Mouse (Mus musculus) heart, embryonic 15.5 days (tissue): ENCODE measurements around the gene Sfn. TPM values are rescaled to one million over a fixed set of nuclear protein-coding genes. Genes with fewer than 3 reads are reported as not detected.

Experiments used
- ATAC-seq: fragments of 200-750 bp; cut with Nextera tagmentation; replicated peaks from 2 replicates; pipeline ENCODE4 v1.8.0; 2017; ENCODE audit warnings: low read depth, moderate TSS enrichment; ENCODE audit not compliant: insufficient number of reproducible peaks, insufficient read depth, low FRiP score
- H3K27ac ChIP-seq: fragments of 300-500 bp; sonication (generic); 2 replicates; pipeline ENCODE4 v1.5.1; 2015; ENCODE audit warnings: mild to moderate bottlenecking, inconsistent platforms
- H3K27me3 ChIP-seq: fragments of 300-500 bp; sonication (generic); 2 replicates; pipeline ENCODE4 v1.6.1; 2015; ENCODE audit warnings: inconsistent platforms
- H3K36me3 ChIP-seq: fragments of 300-500 bp; sonication (generic); 2 replicates; pipeline ENCODE4 v1.6.1; 2015; ENCODE audit warnings: mild to moderate bottlenecking, inconsistent platforms
- H3K4me1 ChIP-seq: fragments of 300-500 bp; sonication (generic); replicated peaks from 2 replicates; pipeline ENCODE4 v1.6.1; 2015; ENCODE audit warnings: inconsistent platforms
- H3K4me2 ChIP-seq: fragments of 300-500 bp; sonication (generic); 2 replicates; pipeline ENCODE4 v1.6.1; 2015; ENCODE audit warnings: inconsistent platforms, mild to moderate bottlenecking, moderate library complexity
- H3K4me3 ChIP-seq: fragments of 300-500 bp; sonication (generic); 2 replicates; pipeline ENCODE4 v1.5.1; 2015; ENCODE audit warnings: mild to moderate bottlenecking, inconsistent platforms
- H3K9ac ChIP-seq: fragments of 300-500 bp; sonication (generic); 2 replicates; pipeline ENCODE4 v1.6.1; 2015; ENCODE audit warnings: mild to moderate bottlenecking, inconsistent platforms
- H3K9me3 ChIP-seq: fragments of 300-500 bp; sonication (generic); replicated peaks from 2 replicates; pipeline ENCODE4 v1.6.1; 2016; ENCODE audit warnings: inconsistent platforms
- WGBS: fragments of 180-500 bp; shearing (Covaris S2); methylation state at CpG from one replicate; pipeline ENCODE4 v1.1.7; 2015; ENCODE audit warnings: mixed read lengths; 5-methylcytosine and 5-hydroxymethylcytosine counted together
- polyA plus RNA-seq: library from polyadenylated mRNA; unstranded; fragments of >200 nt; fragmentation: Nextera tagmentation; extraction: Ambion mirVana; gene quantifications from 2 replicates; pipeline ENCODE4 v1.2.1, GENCODE M21; 2015

Gene Sfn
- polyA plus RNA-seq, 1 experiment from 2014 or later: 3.0 TPM

- H3K36me3 ChIP-seq: no peaks in the 10 kb centered on the region; the same call in 1 of the 2 replicates
- H3K27ac ChIP-seq: no peak overlapping the region
- H3K9ac ChIP-seq: no peak overlapping the region
- H3K9me3 ChIP-seq: no peaks in the 10 kb centered on the region
- H3K27me3 ChIP-seq: no peaks in the 10 kb centered on the region
- no peak overlapping the region for H3K4me3 ChIP-seq
- ATAC-seq: no peak
- H3K4me2 ChIP-seq: no peak overlapping the region
- H3K4me1 ChIP-seq: peaks cover 19% of the 10 kb centered on the region
- 43% methylated on average over 4 of the region's 4 CpGs for WGBS
Measured at GRCm38 (mm10) chr4:133619473-133620136, 17.6 kb upstream of the Sfn start.

- Histone ChIP-seq H3K9me3 (no peaks in the 10 kb centered on the region), H3K4me3 (no peak overlapping the region), H3K27ac (no peak overlapping the region), H3K27me3 (no peaks in the 10 kb centered on the region), H3K36me3 (peaks cover 8% of the 10 kb centered on the region), H3K9ac (no peak overlapping the region), H3K4me1 (peaks cover 21% of the 10 kb centered on the region), H3K4me2 (no peak overlapping the region)
- no peak for ATAC-seq
- WGBS: 81% methylated on average over 11 of the region's 11 CpGs
Measured at GRCm38 (mm10) chr4:133617936-133618335, 16.0 kb upstream of the Sfn start.

- no peak for ATAC-seq
- no peak overlapping the region for H3K27ac ChIP-seq
- 69% methylated on average over 10 of the region's 10 CpGs for WGBS
- H3K36me3 ChIP-seq: peaks cover 21% of the 10 kb centered on the region
- peaks cover 13% of the 10 kb centered on the region for H3K4me1 ChIP-seq
- no peak overlapping the region for H3K4me2 ChIP-seq
- H3K27me3 ChIP-seq: no peaks in the 10 kb centered on the region
- H3K9me3 ChIP-seq: no peaks in the 10 kb centered on the region
- no peak overlapping the region for H3K4me3 ChIP-seq
- no peak overlapping the region for H3K9ac ChIP-seq
Measured at GRCm38 (mm10) chr4:133615416-133615815, 13.4 kb upstream of the Sfn start.

- ATAC-seq: no peak
- no peak overlapping the region for H3K9ac ChIP-seq
- no peak overlapping the region for H3K4me2 ChIP-seq
- no peaks in the 10 kb centered on the region for H3K9me3 ChIP-seq
- H3K36me3 ChIP-seq: peaks cover 21% of the 10 kb centered on the region
- peaks cover 4% of the 10 kb centered on the region; the same call in 1 of the 2 replicates for H3K4me1 ChIP-seq
- H3K27ac ChIP-seq: no peak overlapping the region
- no peaks in the 10 kb centered on the region for H3K27me3 ChIP-seq
- no peak overlapping the region for H3K4me3 ChIP-seq
- WGBS: 80% methylated on average over 8 of the region's 8 CpGs
Measured at GRCm38 (mm10) chr4:133614274-133614761, 12.3 kb upstream of the Sfn start.

GRCm38 (mm10) chr4:133613867-133614266 is 11.9 kb upstream of the Sfn start:
- H3K4me2 ChIP-seq: no peak overlapping the region
- no peaks in the 10 kb centered on the region for H3K9me3 ChIP-seq
- H3K4me1 ChIP-seq: peaks cover 4% of the 10 kb centered on the region; the same call in 1 of the 2 replicates
- peaks cover 21% of the 10 kb centered on the region for H3K36me3 ChIP-seq
- H3K27ac ChIP-seq: no peak overlapping the region
- no peak for ATAC-seq
- WGBS: 75% methylated on average over 4 of the region's 4 CpGs
- H3K9ac ChIP-seq: no peak overlapping the region
- no peaks in the 10 kb centered on the region for H3K27me3 ChIP-seq
- H3K4me3 ChIP-seq: no peak overlapping the region

GRCm38 (mm10) chr4:133613026-133613425 is 11.1 kb upstream of the Sfn start:
- Histone ChIP-seq H3K9me3 (no peaks in the 10 kb centered on the region), H3K9ac (no peak overlapping the region), H3K4me3 (no peak overlapping the region), H3K36me3 (peaks cover 29% of the 10 kb centered on the region), H3K4me1 (peaks cover 4% of the 10 kb centered on the region; the same call in 1 of the 2 replicates), H3K4me2 (no peak overlapping the region), H3K27ac (no peak overlapping the region), H3K27me3 (no peaks in the 10 kb centered on the region)
- no peak for ATAC-seq
- WGBS: 89% methylated on average over 8 of the region's 8 CpGs

- 94% methylated on average over 7 of the region's 7 CpGs for WGBS
- Histone ChIP-seq H3K27me3 (no peaks in the 10 kb centered on the region), H3K4me3 (no peak overlapping the region), H3K9me3 (no peaks in the 10 kb centered on the region), H3K4me2 (no peak overlapping the region), H3K4me1 (peaks cover 4% of the 10 kb centered on the region; the same call in 1 of the 2 replicates), H3K9ac (no peak overlapping the region), H3K36me3 (peaks cover 31% of the 10 kb centered on the region), H3K27ac (no peak overlapping the region)
- no peak for ATAC-seq
Measured at GRCm38 (mm10) chr4:133612416-133612815, 10.4 kb upstream of the Sfn start.

- ATAC-seq: no peak
- H3K4me3 ChIP-seq: no peak overlapping the region
- H3K4me1 ChIP-seq: peaks cover 4% of the 10 kb centered on the region; the same call in 1 of the 2 replicates
- no peaks in the 10 kb centered on the region for H3K27me3 ChIP-seq
- no peak overlapping the region for H3K9ac ChIP-seq
- no peaks in the 10 kb centered on the region for H3K9me3 ChIP-seq
- H3K4me2 ChIP-seq: no peak overlapping the region
- peaks cover 31% of the 10 kb centered on the region for H3K36me3 ChIP-seq
- WGBS: 96% methylated on average over 5 of the region's 5 CpGs
- H3K27ac ChIP-seq: no peak overlapping the region
Measured at GRCm38 (mm10) chr4:133611815-133612214, 9.8 kb upstream of the Sfn start.

- no peak overlapping the region for H3K27ac ChIP-seq
- peak; percentile 57; the same call in 1 of the 2 replicates for ATAC-seq
- peaks cover 41% of the 10 kb centered on the region for H3K36me3 ChIP-seq
- H3K4me3 ChIP-seq: no peak overlapping the region
- H3K4me2 ChIP-seq: no peak overlapping the region
- 0 out of 2 replicates have a peak, but pooled peaks cover 2% of the 10 kb centered on the region for H3K4me1 ChIP-seq
- no peak overlapping the region for H3K9ac ChIP-seq
- H3K9me3 ChIP-seq: no peaks in the 10 kb centered on the region
- 13% methylated on average over 6 of the region's 6 CpGs for WGBS
- no peaks in the 10 kb centered on the region for H3K27me3 ChIP-seq
Measured at GRCm38 (mm10) chr4:133609719-133610118, 7.8 kb upstream of the Sfn start.

GRCm38 (mm10) chr4:133607284-133607683 is 5.3 kb upstream of the Sfn start:
- no peak overlapping the region for H3K4me2 ChIP-seq
- H3K36me3 ChIP-seq: peaks cover 30% of the 10 kb centered on the region; the same call in 1 of the 2 replicates
- H3K27me3 ChIP-seq: peaks cover 9% of the 10 kb centered on the region
- H3K4me3 ChIP-seq: no peak overlapping the region
- 75% methylated on average over 10 of the region's 10 CpGs for WGBS
- H3K9me3 ChIP-seq: no peaks in the 10 kb centered on the region
- no peaks in the 10 kb centered on the region for H3K4me1 ChIP-seq
- no peak overlapping the region for H3K9ac ChIP-seq
- no peak for ATAC-seq
- H3K27ac ChIP-seq: no peak overlapping the region

- 61% methylated on average over 9 of the region's 9 CpGs for WGBS
- no peak overlapping the region for H3K9ac ChIP-seq
- H3K4me2 ChIP-seq: no peak overlapping the region
- H3K4me3 ChIP-seq: no peak overlapping the region
- no peak for ATAC-seq
- H3K4me1 ChIP-seq: peaks cover 7% of the 10 kb centered on the region
- no peak overlapping the region for H3K27ac ChIP-seq
- peaks cover 24% of the 10 kb centered on the region; the same call in 1 of the 2 replicates for H3K36me3 ChIP-seq
- H3K27me3 ChIP-seq: peaks cover 24% of the 10 kb centered on the region
- H3K9me3 ChIP-seq: no peaks in the 10 kb centered on the region
Measured at GRCm38 (mm10) chr4:133605330-133605729, 3.4 kb upstream of the Sfn start.

- ATAC-seq: no peak
- Histone ChIP-seq H3K4me2 (no peak overlapping the region), H3K9ac (no peak overlapping the region), H3K27me3 (peaks cover 29% of the 10 kb centered on the region), H3K36me3 (peaks cover 24% of the 10 kb centered on the region; the same call in 1 of the 2 replicates), H3K4me1 (peaks cover 12% of the 10 kb centered on the region), H3K9me3 (no peaks in the 10 kb centered on the region), H3K27ac (no peak overlapping the region), H3K4me3 (no peak overlapping the region)
- WGBS: 67% methylated on average over 6 of the region's 6 CpGs
Measured at GRCm38 (mm10) chr4:133604856-133605255, 2.9 kb upstream of the Sfn start.
